Comparison of ENCODE assay signal across 24 mouse cellular contexts in genomic region chr8:73270991-73271390, GRCm38 (mm10).
DNase-seq lines count a peak whose midpoint lies in the region; ATAC-seq and TF ChIP-seq lines count a peak whose summit lies in the region.
"Had no signal": no experiment of that assay in that cellular context is flagged by ENCODE, and none has a peak within 500 bp of the region (broad histone marks: within the 10 kb centered on the region; RNA-seq: fewer than 3 reads in every experiment).

No protein-coding gene starts in this region.

- no peak for TF ChIP-seq POLR2A in brain, embryonic 14.5 days (IDR thresholded peaks at IDR 0.05; ENCODE audit: borderline replicate concordance, extremely low read depth, insufficient read depth, insufficient read length, poor library complexity, severe bottlenecking)

- peak; percentile 30 for DNase-seq in forebrain, embryonic 14.5 days (ENCODE audit: low spot score)
- DNase-seq in midbrain, embryonic 11.5 days (ENCODE audit: low spot score, missing footprints) = peak; percentile 47
- DNase-seq in Muller cell, postnatal 12 days (ENCODE audit: inconsistent ontology term) = peak; percentile 93
- DNase-seq in brain, embryonic 14.5 days (ENCODE audit: low read depth) = peak; percentile 46
- DNase-seq in adrenal gland, postnatal 14 days = no peak
- no peak for DNase-seq in lung, postnatal 25 days (ENCODE audit: low spot score)
- DNase-seq: adrenal gland, adult 2 months; adrenal gland, adult 8-10 months; adrenal gland, postnatal 10 days; adrenal gland, postnatal 25 days; adrenal gland, postnatal 36 days; B cell, adult 2 months; cerebellum, adult 11 months; cerebellum, adult 11-12 months; cerebellum, adult 18-20 months; cerebellum, adult 2 months; cerebellum, adult 8-10 months had no signal

- H3K27ac ChIP-seq in forebrain, embryonic 14.5 days (ENCODE audit: low read depth, low read length) = no peak overlapping the region
- no peak overlapping the region for H3K27ac ChIP-seq in forebrain, embryonic 12.5 days
- H3K27ac ChIP-seq in midbrain, embryonic 11.5 days (ENCODE audit: low read depth, low read length) = no peak overlapping the region
- H3K27ac ChIP-seq in midbrain, embryonic 13.5 days = no peak overlapping the region

- H3K4me2 ChIP-seq in forebrain, embryonic 14.5 days (ENCODE audit: low read length) = no peak overlapping the region
- H3K4me2 ChIP-seq in forebrain, embryonic 12.5 days = no peak overlapping the region
- H3K4me2 ChIP-seq in midbrain, embryonic 11.5 days = no peak overlapping the region
- no peak overlapping the region for H3K4me2 ChIP-seq in midbrain, embryonic 13.5 days (replicated peaks)

- H3K36me3 ChIP-seq in forebrain, embryonic 14.5 days (ENCODE audit: control insufficient read depth, insufficient read depth, low read length) = no peaks in the 10 kb centered on the region
- no peaks in the 10 kb centered on the region for H3K36me3 ChIP-seq in forebrain, embryonic 12.5 days (replicated peaks)
- no peaks in the 10 kb centered on the region for H3K36me3 ChIP-seq in midbrain, embryonic 11.5 days (ENCODE audit: control insufficient read depth, insufficient read depth, low read length)
- H3K36me3 ChIP-seq in midbrain, embryonic 13.5 days = no peaks in the 10 kb centered on the region
- H3K36me3 ChIP-seq: G1E had no signal

- no peaks in the 10 kb centered on the region for H3K4me1 ChIP-seq in forebrain, embryonic 14.5 days (ENCODE audit: control insufficient read depth, insufficient read depth, low read length)
- no peaks in the 10 kb centered on the region for H3K4me1 ChIP-seq in forebrain, embryonic 12.5 days
- no peaks in the 10 kb centered on the region for H3K4me1 ChIP-seq in midbrain, embryonic 11.5 days (ENCODE audit: control insufficient read depth, insufficient read depth, low read length)
- H3K4me1 ChIP-seq in midbrain, embryonic 13.5 days (replicated peaks) = no peaks in the 10 kb centered on the region

- no peaks in the 10 kb centered on the region for H3K27me3 ChIP-seq in forebrain, embryonic 14.5 days (replicated peaks; ENCODE audit: control insufficient read depth, insufficient read depth, low read length)
- H3K27me3 ChIP-seq in forebrain, embryonic 12.5 days = no peaks in the 10 kb centered on the region
- H3K27me3 ChIP-seq in midbrain, embryonic 11.5 days (ENCODE audit: control insufficient read depth, insufficient read depth, low read length) = no peaks in the 10 kb centered on the region
- H3K27me3 ChIP-seq in midbrain, embryonic 13.5 days = no peaks in the 10 kb centered on the region
- H3K27me3 ChIP-seq: CH12.LX, Patski had no signal

- no peak overlapping the region for H3K4me3 ChIP-seq in forebrain, embryonic 14.5 days (ENCODE audit: low read depth, low read length)
- H3K4me3 ChIP-seq in forebrain, embryonic 12.5 days (replicated peaks) = no peak overlapping the region
- no peak overlapping the region for H3K4me3 ChIP-seq in midbrain, embryonic 11.5 days (ENCODE audit: low read depth, low read length)
- H3K4me3 ChIP-seq in midbrain, embryonic 13.5 days (replicated peaks) = no peak overlapping the region

- no peak overlapping the region for H3K9ac ChIP-seq in forebrain, embryonic 14.5 days (ENCODE audit: low read length)
- no peak overlapping the region for H3K9ac ChIP-seq in forebrain, embryonic 12.5 days
- H3K9ac ChIP-seq in midbrain, embryonic 11.5 days (ENCODE audit: low read length) = no peak overlapping the region
- no peak overlapping the region for H3K9ac ChIP-seq in midbrain, embryonic 13.5 days (replicated peaks)

- TF ChIP-seq CTCF in brain, embryonic 14.5 days (IDR thresholded peaks at IDR 0.05; ENCODE audit: borderline replicate concordance, extremely low read depth, insufficient read depth, insufficient read length) = no peak

- ATAC-seq in forebrain, embryonic 14.5 days = no peak
- no peak for ATAC-seq in forebrain, embryonic 12.5 days (ENCODE audit: low FRiP score)
- no peak for ATAC-seq in midbrain, embryonic 11.5 days (ENCODE audit: low FRiP score)
- ATAC-seq in midbrain, embryonic 13.5 days = no peak
- ATAC-seq: activated CD4-positive, CD25-positive, alpha-beta regulatory T cell, adult 4 months; CD4-positive, CD25-positive, alpha-beta regulatory T cell, adult 4 months; Patski had no signal

- H3K9me3 ChIP-seq in forebrain, embryonic 14.5 days (replicated peaks; ENCODE audit: control insufficient read depth, low read length) = no peaks in the 10 kb centered on the region
- H3K9me3 ChIP-seq in forebrain, embryonic 12.5 days = no peaks in the 10 kb centered on the region
- H3K9me3 ChIP-seq in midbrain, embryonic 11.5 days (ENCODE audit: control insufficient read depth, low read length) = peaks cover 5% of the 10 kb centered on the region; the same call in 1 of the 2 replicates
- H3K9me3 ChIP-seq in midbrain, embryonic 13.5 days = 0 out of 2 replicates have a peak, but pooled peaks cover 5% of the 10 kb centered on the region

Comparison
In these comparisons a context has a peak if more than half of its experiments do, and no peak if none do; other contexts are left out.
1. DNase-seq: peak in forebrain, embryonic 14.5 days (single experiment), midbrain, embryonic 11.5 days (single experiment), Muller cell, postnatal 12 days (single experiment) and brain, embryonic 14.5 days (single experiment); none in adrenal gland, postnatal 14 days (single experiment) and lung, postnatal 25 days (single experiment).